Mouse (Mus musculus) right cerebral cortex, postnatal 10 days (tissue): ENCODE results near the gene Rad1.
"Not testable (repeated sequence)": the region's sequence is repeated elsewhere in the genome, so short reads cannot be mapped to it uniquely, and the experiment has no call there.

ENCODE experiments used
- DNase-seq, 2 experiments: peaks; one replicate each; pipeline ENCODE4 v3.0.0; 2021; ENCODE audit warnings: low spot score in 2 of 2

The Rad1 gene

GRCm38 (mm10) chr15:10515166-10515565 lies 29.3 kb downstream of the Rad1 start:
- no peak for DNase-seq

- DNase-seq: no peak
These were observed 40.1 kb downstream of the Rad1 start for GRCm38 (mm10) chr15:10525896-10526295.

GRCm38 (mm10) chr15:10531352-10531751 lies 45.5 kb downstream of the Rad1 start:
- DNase-seq: no peak

GRCm38 (mm10) chr15:10533361-10533760 lies 47.5 kb downstream of the Rad1 start:
- not testable (repeated sequence) for DNase-seq

GRCm38 (mm10) chr15:10534591-10534990 lies 48.8 kb downstream of the Rad1 start:
- no peak for DNase-seq

GRCm38 (mm10) chr15:10535969-10536368 lies 50.2 kb downstream of the Rad1 start:
- DNase-seq: no peak

- no peak for DNase-seq
These were observed 54.7 kb downstream of the Rad1 start for GRCm38 (mm10) chr15:10540271-10541088.
